ENCODE assay signal across 8 mouse cellular contexts in the genomic region with DNA sequence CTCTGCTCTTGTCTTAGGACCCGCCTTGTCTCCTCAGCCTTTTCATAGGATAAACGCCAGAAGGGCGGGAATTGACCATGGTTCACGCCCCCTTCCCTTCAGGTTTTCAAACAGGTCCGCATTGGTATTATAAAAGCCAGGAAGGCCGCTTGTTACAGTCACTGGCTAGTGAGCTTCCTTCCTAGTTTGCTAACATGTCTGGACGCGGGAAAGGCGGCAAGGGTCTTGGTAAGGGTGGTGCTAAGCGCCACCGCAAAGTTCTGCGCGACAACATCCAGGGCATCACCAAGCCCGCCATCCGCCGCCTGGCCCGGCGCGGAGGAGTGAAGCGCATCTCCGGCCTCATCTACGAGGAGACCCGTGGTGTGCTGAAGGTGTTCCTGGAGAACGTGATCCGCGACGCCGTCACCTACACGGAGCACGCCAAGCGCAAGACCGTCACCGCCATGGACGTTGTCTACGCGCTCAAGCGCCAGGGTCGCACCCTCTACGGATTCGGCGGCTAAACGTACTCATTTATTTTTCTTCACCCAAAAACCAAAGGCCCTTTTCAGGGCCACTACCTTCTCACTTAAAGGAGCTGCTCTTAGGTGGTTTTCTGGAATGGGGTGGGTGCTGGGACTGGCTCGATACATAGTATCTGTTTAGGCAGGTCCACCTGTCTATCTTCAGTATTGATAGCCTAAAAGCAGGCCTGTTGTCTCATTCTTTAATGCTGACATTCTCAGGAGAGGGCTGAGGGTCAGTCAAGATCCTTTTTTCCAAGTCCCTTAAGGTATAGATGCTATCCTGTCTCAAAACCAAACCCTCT. TPM values are rescaled to one million over a fixed set of nuclear protein-coding genes. Genes with fewer than 3 reads are reported as not detected.
DNase-seq lines count a peak whose midpoint lies in the region; ATAC-seq and TF ChIP-seq lines count a peak whose summit lies in the region.

A gene (plus strand): TSS at position 191 of the 811 bp plus-strand sequence.

- H3K9me3 ChIP-seq in ES-E14 (ENCODE audit: control insufficient read depth, insufficient read depth, low read depth, low read length) = no peaks in the 10 kb centered on the region
- H3K9me3 ChIP-seq in forebrain, embryonic 16.5 days (ENCODE audit: control insufficient read depth, low read length) = no peaks in the 10 kb centered on the region
- H3K9me3 ChIP-seq in lung, embryonic 15.5 days = no peaks in the 10 kb centered on the region

- peak; percentile 98 for DNase-seq in ES-E14 (ENCODE audit: low read depth, low spot score)
- peak; percentile 91 for DNase-seq in cerebellum, adult 18-20 months
- DNase-seq in heart, postnatal 36 days = peak; percentile 97 to 98
- peak; percentile 98 for DNase-seq in layer of hippocampus, adult 8-10 months (ENCODE audit: low spot score in 2 of 2)
- DNase-seq in ovary, adult 18-20 months (ENCODE audit: low spot score) = peak; percentile 94
- peak; percentile 98 for DNase-seq in thymus, postnatal 0 days (ENCODE audit: low spot score)

- H3K27me3 ChIP-seq in forebrain, embryonic 16.5 days (replicated peaks; ENCODE audit: control insufficient read depth, insufficient read depth, low read length) = no peaks in the 10 kb centered on the region
- no peaks in the 10 kb centered on the region for H3K27me3 ChIP-seq in lung, embryonic 15.5 days

- H3K27ac ChIP-seq in ES-E14 (ENCODE audit: insufficient read depth, low read depth, low read length, poor library complexity, severe bottlenecking) = peak within 1 kb of the TSS; percentile 86
- peak within 1 kb of the TSS; percentile 80 for H3K27ac ChIP-seq in forebrain, embryonic 16.5 days (ENCODE audit: low read length)
- peak within 1 kb of the TSS; percentile 98 for H3K27ac ChIP-seq in lung, embryonic 15.5 days

- H3K4me1 ChIP-seq in ES-E14 (ENCODE audit: control insufficient read depth in 2 of 2, insufficient read depth in 2 of 2, low read length in 2 of 2, poor library complexity in 1 of 2) = peaks cover 0 to 6% of the 10 kb centered on the region in 2 experiments; a peak in 2 of 4 replicates
- H3K4me1 ChIP-seq in forebrain, embryonic 16.5 days (replicated peaks; ENCODE audit: control insufficient read depth, insufficient read depth, low read length) = peaks cover 38% of the 10 kb centered on the region
- peaks cover 41% of the 10 kb centered on the region for H3K4me1 ChIP-seq in lung, embryonic 15.5 days

- peak within 1 kb of the TSS; percentile 43 to 76 for H3K4me3 ChIP-seq in ES-E14 (ENCODE audit: insufficient read depth in 1 of 2, low read depth in 1 of 2, low read length in 2 of 2, poor library complexity in 1 of 2, severe bottlenecking in 1 of 2)
- H3K4me3 ChIP-seq in forebrain, embryonic 16.5 days (replicated peaks; ENCODE audit: low read length) = peak within 1 kb of the TSS; percentile 61
- peak within 1 kb of the TSS; percentile 53 for H3K4me3 ChIP-seq in lung, embryonic 15.5 days

- in situ Hi-C loops in ES-E14 (cut with MboI; ENCODE audit: low sequenced_read_pairs in 2 of 2, unreplicated experiment in 2 of 2) = no loop called here

- H3K4me2 ChIP-seq in forebrain, embryonic 16.5 days (ENCODE audit: low read length) = peak within 1 kb of the TSS; percentile 96
- H3K4me2 ChIP-seq in lung, embryonic 15.5 days = peak within 1 kb of the TSS; percentile 77

- ATAC-seq in forebrain, embryonic 16.5 days = peak; percentile 89
- ATAC-seq in lung, embryonic 15.5 days (ENCODE audit: borderline replicate concordance, extremely low read depth, low FRiP score, low TSS enrichment) = peak; percentile 90

- intact Hi-C loops in heart, postnatal 36 days (cut with DNase I) = loop anchor here (5.0 to 10.0 kb wide), 7 partner anchors 49 to 1867 kb away; a partner anchor contains a TSS

- H3K36me3 ChIP-seq in ES-E14 (ENCODE audit: control insufficient read depth, insufficient read depth, low read length, poor library complexity, severe bottlenecking) = no peaks in the 10 kb centered on the region
- H3K36me3 ChIP-seq in forebrain, embryonic 16.5 days (ENCODE audit: control insufficient read depth, insufficient read depth) = no peaks in the 10 kb centered on the region
- no peaks in the 10 kb centered on the region for H3K36me3 ChIP-seq in lung, embryonic 15.5 days

- peak within 1 kb of the TSS; percentile 74 for H3K9ac ChIP-seq in ES-E14 (ENCODE audit: insufficient read depth, low read depth, low read length, poor library complexity, severe bottlenecking)
- H3K9ac ChIP-seq in forebrain, embryonic 16.5 days (replicated peaks; ENCODE audit: low read depth, low read length) = peak within 1 kb of the TSS; percentile 67
- H3K9ac ChIP-seq in lung, embryonic 15.5 days = peak within 1 kb of the TSS; percentile 67

- under 1% methylated on average over 41 of the region's 43 CpGs for WGBS in forebrain, embryonic 16.5 days
- WGBS in lung, embryonic 15.5 days = under 1% methylated on average over 43 of the region's 43 CpGs

TF ChIP-seq in ES-E14, 5 proteins besides CTCF, POLR2A, EP300 and RAD21:
- TF ChIP-seq MAFK (IDR thresholded peaks at IDR 0.05; ENCODE audit: insufficient read depth, low read depth, low read length) = no peak
- TF ChIP-seq CHD2 (IDR thresholded peaks at IDR 0.05; ENCODE audit: low read depth, low read length) = no peak
- 0 out of 2 replicates have a peak, but pooled peaks have one; percentile 63 for TF ChIP-seq HCFC1 (IDR thresholded peaks at IDR 0.05; ENCODE audit: borderline replicate concordance, insufficient read depth, low read length)
- TF ChIP-seq ZNF384 (IDR thresholded peaks at IDR 0.05; ENCODE audit: low read depth, low read length) = no peak
- TF ChIP-seq ZC3H11A (IDR thresholded peaks at IDR 0.05; ENCODE audit: borderline replicate concordance, low read depth, low read length) = no peak

RNA-seq across cellular contexts. Expression of the gene that starts here (rescaled TPM):
- 713 and 869 TPM in 2 replicates for total RNA-seq in ES-E14 (2012; rRNA removed)
- polyA plus RNA-seq in forebrain, embryonic 16.5 days (2015; fragmentation: Nextera tagmentation; extraction: Ambion mirVana) = 51.0 and 59.0 TPM in 2 replicates
- 10 to 100 TPM; 61.5 to 67.6 TPM for total RNA-seq in heart, postnatal 36 days (2021)
- total RNA-seq in layer of hippocampus, adult 8-10 months (2022) = 100 to 1,000 TPM; 106 to 128 (median 119) TPM
- 160 and 177 TPM in 2 replicates for polyA plus RNA-seq in lung, embryonic 15.5 days (2015; fragmentation: Nextera tagmentation; extraction: Ambion mirVana)
- 273 and 292 TPM in 2 replicates for polyA plus RNA-seq in thymus, postnatal 0 days (2015; fragmentation: Nextera tagmentation; extraction: Ambion mirVana)

Comparison
In these comparisons a context has a peak if more than half of its experiments do, and no peak if none do; other contexts are left out.
1. Peak in every context shown above with its lines: DNase-seq, ATAC-seq, H3K4me3 ChIP-seq and H3K27ac ChIP-seq.